Mouse (Mus musculus): ENCODE data around the gene Exoc3l4. TPM values are rescaled to one million over a fixed set of nuclear protein-coding genes. Genes with fewer than 3 reads are reported as not detected.
A peak's percentile ranks its signal among the peaks of the same experiment; 100 is the strongest.

Exoc3l4 gene
- polyA plus RNA-seq, 1 experiment from 2014 or later: 2.9 TPM

DNA sequence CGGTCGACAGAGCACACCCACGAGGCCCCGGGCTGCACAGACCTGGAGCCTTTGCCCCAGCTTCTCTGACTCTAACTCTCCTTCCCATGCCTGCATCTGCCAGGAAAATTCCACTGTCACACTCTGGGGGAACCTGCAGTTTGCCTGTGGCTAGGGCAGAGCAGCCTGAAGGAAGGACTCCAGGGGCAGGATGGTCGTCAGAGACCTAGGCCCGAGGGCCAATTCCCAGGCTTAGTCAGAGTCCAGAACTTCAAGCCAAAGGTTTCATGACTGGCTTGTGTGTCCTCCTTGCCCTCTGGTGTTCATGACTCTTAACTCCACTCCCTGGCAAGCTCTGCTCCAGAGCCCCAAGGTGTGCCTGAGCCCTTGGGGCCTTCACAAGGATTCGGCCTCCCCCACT lies 51.4 kb downstream of the Exoc3l4 start:
- Histone ChIP-seq H3K27ac (replicated peaks) (no peak overlapping the region), H3K4me2 (no peak overlapping the region), H3K36me3 (no peaks in the 10 kb centered on the region), H3K4me3 (no peak overlapping the region), H3K9ac (no peak overlapping the region), H3K27me3 (no peaks in the 10 kb centered on the region), H3K4me1 (replicated peaks) (0 out of 2 replicates have a peak, but pooled peaks cover 5% of the 10 kb centered on the region), H3K9me3 (no peaks in the 10 kb centered on the region)
- 55% methylated on average over 7 of the region's 7 CpGs for WGBS
- ATAC-seq (ENCODE audit: low FRiP score, low read depth): no peak

DNA sequence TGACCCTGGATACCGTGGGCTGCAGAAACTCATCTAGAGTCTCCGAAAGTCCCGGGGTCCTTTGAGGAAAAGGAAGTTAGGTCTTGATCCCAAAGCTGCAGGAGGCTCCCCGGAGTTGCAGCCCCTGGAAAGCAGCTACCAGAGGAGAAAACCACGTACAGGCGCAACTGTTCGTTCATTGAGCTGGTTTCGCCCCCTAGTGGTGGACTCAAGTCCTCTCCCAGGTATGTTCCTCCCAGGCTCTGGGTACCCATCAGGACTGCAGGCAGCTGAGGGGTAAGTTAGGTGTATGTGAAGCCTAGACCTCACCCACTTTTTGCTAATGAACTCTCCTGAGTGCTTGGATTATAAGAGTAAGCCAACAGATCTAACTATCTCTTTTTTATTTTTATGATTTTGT lies 52.7 kb downstream of the Exoc3l4 start:
- Histone ChIP-seq H3K27ac (replicated peaks) (no peak overlapping the region), H3K36me3 (no peaks in the 10 kb centered on the region), H3K9ac (no peak overlapping the region), H3K4me3 (no peak overlapping the region), H3K27me3 (no peaks in the 10 kb centered on the region), H3K4me2 (no peak overlapping the region), H3K9me3 (no peaks in the 10 kb centered on the region), H3K4me1 (replicated peaks) (0 out of 2 replicates have a peak, but pooled peaks cover 5% of the 10 kb centered on the region)
- 11% methylated on average over 8 of the region's 8 CpGs for WGBS
- no peak for ATAC-seq (ENCODE audit: low FRiP score, low read depth)

DNA sequence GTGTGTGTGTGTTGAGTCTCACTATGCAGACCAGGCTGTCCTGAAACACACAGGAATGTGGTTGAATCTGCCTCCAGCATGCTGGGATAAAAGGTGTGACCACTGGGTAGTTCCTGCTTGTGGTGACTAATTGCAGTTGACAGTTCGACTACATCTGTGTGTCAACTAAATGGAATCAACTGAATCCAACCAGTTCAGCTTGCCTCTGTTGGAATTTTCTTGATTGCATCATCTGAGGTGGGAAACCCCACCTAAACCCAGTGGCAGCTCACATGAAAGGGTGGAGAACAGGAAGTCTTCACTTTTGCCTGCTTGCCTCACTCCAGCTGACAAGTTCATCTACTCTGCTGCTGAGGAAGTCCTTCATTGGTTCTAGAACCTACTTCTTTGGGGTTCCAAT lies 54.3 kb downstream of the Exoc3l4 start:
- Histone ChIP-seq H3K4me3 (no peak overlapping the region), H3K4me2 (no peak overlapping the region), H3K36me3 (no peaks in the 10 kb centered on the region), H3K9ac (no peak overlapping the region), H3K9me3 (no peaks in the 10 kb centered on the region), H3K4me1 (replicated peaks) (0 out of 2 replicates have a peak, but pooled peaks cover 5% of the 10 kb centered on the region), H3K27me3 (no peaks in the 10 kb centered on the region), H3K27ac (replicated peaks) (no peak overlapping the region)
- no peak for ATAC-seq (ENCODE audit: low FRiP score, low read depth)
- 72% methylated on average over 1 of the region's 1 CpGs for WGBS

DNA sequence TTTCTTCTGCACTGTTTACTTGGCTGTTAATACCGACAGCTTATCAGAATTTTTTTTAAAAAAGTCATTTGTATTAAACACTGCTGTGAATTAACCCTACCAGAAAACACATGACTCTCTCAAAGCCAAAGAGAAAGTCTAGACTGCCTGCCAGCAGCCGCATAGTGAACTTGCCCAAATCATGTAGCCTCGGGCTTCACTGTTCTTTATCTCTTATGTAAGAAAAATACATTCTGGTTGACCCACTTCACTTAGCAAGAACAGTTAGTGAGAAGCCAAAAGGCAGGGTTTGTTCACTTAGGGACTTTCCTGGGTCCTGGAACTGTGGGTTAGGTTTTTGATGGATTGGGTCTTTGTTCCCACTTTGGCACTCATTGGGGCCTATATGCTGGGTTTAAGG lies 54.9 kb downstream of the Exoc3l4 start:
- Histone ChIP-seq H3K27me3 (no peaks in the 10 kb centered on the region), H3K4me3 (no peak overlapping the region), H3K9me3 (no peaks in the 10 kb centered on the region), H3K4me1 (replicated peaks) (0 out of 2 replicates have a peak, but pooled peaks cover 5% of the 10 kb centered on the region), H3K4me2 (no peak overlapping the region), H3K9ac (no peak overlapping the region), H3K36me3 (no peaks in the 10 kb centered on the region), H3K27ac (replicated peaks) (no peak overlapping the region)
- WGBS: 88% methylated on average over 3 of the region's 3 CpGs
- no peak for ATAC-seq (ENCODE audit: low FRiP score, low read depth)

- no peaks in the 10 kb centered on the region for H3K27me3 ChIP-seq
- 39% methylated on average over 5 of the region's 5 CpGs for WGBS
- H3K4me2 ChIP-seq: no peak overlapping the region
- H3K4me1 ChIP-seq (replicated peaks): 0 out of 2 replicates have a peak, but pooled peaks cover 5% of the 10 kb centered on the region
- H3K9ac ChIP-seq: no peak overlapping the region
- no peaks in the 10 kb centered on the region for H3K9me3 ChIP-seq
- no peak overlapping the region for H3K4me3 ChIP-seq
- H3K27ac ChIP-seq (replicated peaks): no peak overlapping the region
- ATAC-seq (ENCODE audit: low FRiP score, low read depth): no peak
- no peaks in the 10 kb centered on the region for H3K36me3 ChIP-seq
Observed at GRCm38 (mm10) chr12:111472886-111473285, 56.1 kb downstream of the Exoc3l4 start.

GRCm38 (mm10) chr12:111474384-111474783 lies 57.6 kb downstream of the Exoc3l4 start:
- Histone ChIP-seq H3K36me3 (no peaks in the 10 kb centered on the region), H3K4me2 (no peak overlapping the region), H3K4me3 (no peak overlapping the region), H3K9me3 (no peaks in the 10 kb centered on the region), H3K9ac (no peak overlapping the region), H3K27ac (replicated peaks) (no peak overlapping the region), H3K27me3 (no peaks in the 10 kb centered on the region), H3K4me1 (replicated peaks) (0 out of 2 replicates have a peak, but pooled peaks cover 5% of the 10 kb centered on the region)
- ATAC-seq (ENCODE audit: low FRiP score, low read depth): no peak
- WGBS: 94% methylated on average over 3 of the region's 3 CpGs

- Histone ChIP-seq H3K27ac (replicated peaks) (no peak overlapping the region), H3K4me1 (replicated peaks) (0 out of 2 replicates have a peak, but pooled peaks cover 5% of the 10 kb centered on the region), H3K4me2 (no peak overlapping the region), H3K9me3 (no peaks in the 10 kb centered on the region), H3K36me3 (no peaks in the 10 kb centered on the region), H3K27me3 (no peaks in the 10 kb centered on the region), H3K4me3 (no peak overlapping the region), H3K9ac (no peak overlapping the region)
- peak; percentile 63; the same call in 1 of the 2 replicates for ATAC-seq (ENCODE audit: low FRiP score, low read depth)
- WGBS: 58% methylated on average over 8 of the region's 8 CpGs
Observed at GRCm38 (mm10) chr12:111474893-111475643, 58.3 kb downstream of the Exoc3l4 start.

GRCm38 (mm10) chr12:111478924-111479323 lies 62.1 kb downstream of the Exoc3l4 start:
- 68% methylated on average over 5 of the region's 5 CpGs for WGBS
- no peak for ATAC-seq (ENCODE audit: low FRiP score, low read depth)
- Histone ChIP-seq H3K9me3 (no peaks in the 10 kb centered on the region), H3K36me3 (no peaks in the 10 kb centered on the region), H3K4me1 (replicated peaks) (peaks cover 5% of the 10 kb centered on the region; the same call in 1 of the 2 replicates), H3K4me2 (no peak overlapping the region), H3K27ac (replicated peaks) (no peak overlapping the region), H3K27me3 (peaks cover 10% of the 10 kb centered on the region; the same call in 1 of the 2 replicates), H3K9ac (no peak overlapping the region), H3K4me3 (no peak overlapping the region)

GRCm38 (mm10) chr12:111479917-111480316 lies 63.1 kb downstream of the Exoc3l4 start:
- no peaks in the 10 kb centered on the region for H3K36me3 ChIP-seq
- H3K4me1 ChIP-seq (replicated peaks): peaks cover 6% of the 10 kb centered on the region
- H3K9me3 ChIP-seq: no peaks in the 10 kb centered on the region
- H3K27me3 ChIP-seq: peaks cover 20% of the 10 kb centered on the region
- 62% methylated on average over 2 of the region's 2 CpGs for WGBS
- H3K4me2 ChIP-seq: no peak overlapping the region
- no peak overlapping the region for H3K9ac ChIP-seq
- no peak overlapping the region for H3K4me3 ChIP-seq
- ATAC-seq (ENCODE audit: low FRiP score, low read depth): no peak
- H3K27ac ChIP-seq (replicated peaks): no peak overlapping the region

Other genes with a start within 250 kb of the Exoc3l4 start
- not detected in 2 replicates for gene 4930595D18Rik, start 232.5 kb upstream of the Exoc3l4 start, polyA plus RNA-seq (2015; fragmentation: Nextera tagmentation; extraction: Ambion mirVana)
- gene Amn, start 145.9 kb upstream of the Exoc3l4 start, polyA plus RNA-seq (2015; fragmentation: Nextera tagmentation; extraction: Ambion mirVana): 30.9 and 32.0 TPM in 2 replicates
- gene Cdc42bpb, start 39.3 kb upstream of the Exoc3l4 start, polyA plus RNA-seq (2015; fragmentation: Nextera tagmentation; extraction: Ambion mirVana): 41.2 and 42.4 TPM in 2 replicates
- gene Lbhd2, start 10.2 kb upstream of the Exoc3l4 start, polyA plus RNA-seq (2015; fragmentation: Nextera tagmentation; extraction: Ambion mirVana): 1.6 and 1.9 TPM in 2 replicates
- gene Tnfaip2, start 25.5 kb downstream of the Exoc3l4 start, polyA plus RNA-seq (2015; fragmentation: Nextera tagmentation; extraction: Ambion mirVana): 0.49 and 1.6 TPM in 2 replicates
- gene Gm266, start 68.8 kb downstream of the Exoc3l4 start, polyA plus RNA-seq (2015; fragmentation: Nextera tagmentation; extraction: Ambion mirVana): 3.1 and 3.4 TPM in 2 replicates
- 490 and 510 TPM in 2 replicates for gene Eif5, start 121.0 kb downstream of the Exoc3l4 start, polyA plus RNA-seq (2015; fragmentation: Nextera tagmentation; extraction: Ambion mirVana)
- gene Mark3, start 157.5 kb downstream of the Exoc3l4 start, polyA plus RNA-seq (2015; fragmentation: Nextera tagmentation; extraction: Ambion mirVana): 52.2 and 52.3 TPM in 2 replicates

Measured in hindbrain, embryonic 15.5 days (tissue).